Mouse (Mus musculus): ENCODE data around the gene Msrb2. TPM values are rescaled to one million over a fixed set of nuclear protein-coding genes. Genes with fewer than 3 reads are reported as not detected.

Gene Msrb2
- polyA plus RNA-seq, 1 experiment from 2014 or later: 22.7 TPM

DNA sequence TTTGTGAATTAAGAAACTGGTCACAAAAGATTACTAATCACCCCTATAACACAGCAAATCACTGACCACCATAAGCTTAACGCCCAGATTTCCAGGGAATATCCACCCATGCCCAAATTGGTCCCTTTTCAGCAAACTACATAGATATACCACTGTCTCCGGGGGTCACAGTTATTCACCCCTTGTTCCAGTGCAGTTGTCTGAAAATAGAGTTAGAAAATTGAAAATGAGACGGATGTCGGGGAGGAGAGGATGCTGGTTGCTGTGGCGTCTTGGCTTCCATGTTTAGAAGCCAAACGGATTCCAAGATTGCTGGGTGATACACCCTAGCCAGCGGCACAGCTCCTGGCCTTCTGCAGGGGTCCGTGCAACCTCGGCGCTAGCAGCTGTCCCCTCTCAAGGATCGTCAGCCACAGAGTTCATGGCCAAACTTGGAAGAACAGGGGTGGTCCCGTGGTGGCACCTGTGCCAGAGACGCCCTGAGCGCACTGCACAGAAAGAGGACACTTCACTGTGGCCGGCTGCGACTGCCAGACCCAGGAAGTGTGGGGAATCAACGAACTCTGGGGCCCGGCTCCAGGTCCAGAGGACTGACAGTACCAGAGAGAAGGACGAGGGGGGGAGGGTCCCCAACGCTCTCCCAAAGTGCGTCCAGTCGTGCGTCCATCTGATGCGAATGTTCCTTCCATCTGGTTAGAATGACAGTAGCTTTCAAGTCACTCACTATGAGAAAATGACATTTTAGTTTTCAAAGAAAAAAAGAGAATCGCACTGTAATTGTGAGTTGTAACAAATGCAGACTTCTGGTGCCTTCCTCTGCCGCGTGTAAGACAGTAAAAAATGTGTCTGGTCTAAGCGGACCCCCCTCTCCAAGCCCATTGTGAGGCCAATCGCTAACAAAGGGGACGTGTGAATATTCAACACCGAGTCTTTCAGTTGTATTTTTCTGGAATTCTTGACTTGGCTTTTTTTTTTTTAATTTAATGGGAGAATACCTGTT lies 58.8 kb downstream of the Msrb2 start:
- no peaks in the 10 kb centered on the region for H3K36me3 ChIP-seq (ENCODE audit: control insufficient read depth, insufficient read depth, low read length)
- H3K27me3 ChIP-seq (ENCODE audit: control insufficient read depth, insufficient read depth, low read length): peaks cover 47% of the 10 kb centered on the region
- no peaks in the 10 kb centered on the region for H3K4me1 ChIP-seq (ENCODE audit: control insufficient read depth, insufficient read depth, low read length)
- H3K27ac ChIP-seq (ENCODE audit: low read length): no peak overlapping the region
- no peak overlapping the region for H3K4me3 ChIP-seq (ENCODE audit: low read depth, low read length)
- 5% methylated on average over 31 of the region's 31 CpGs for WGBS
- no peaks in the 10 kb centered on the region for H3K9me3 ChIP-seq (ENCODE audit: control insufficient read depth, low read depth, low read length)
- H3K4me2 ChIP-seq (replicated peaks; ENCODE audit: low read depth, low read length): no peak overlapping the region
- H3K9ac ChIP-seq (replicated peaks; ENCODE audit: low read depth, low read length): no peak overlapping the region
- ATAC-seq (ENCODE audit: insufficient number of reproducible peaks, insufficient read depth, low FRiP score, low read depth): no peak

DNA sequence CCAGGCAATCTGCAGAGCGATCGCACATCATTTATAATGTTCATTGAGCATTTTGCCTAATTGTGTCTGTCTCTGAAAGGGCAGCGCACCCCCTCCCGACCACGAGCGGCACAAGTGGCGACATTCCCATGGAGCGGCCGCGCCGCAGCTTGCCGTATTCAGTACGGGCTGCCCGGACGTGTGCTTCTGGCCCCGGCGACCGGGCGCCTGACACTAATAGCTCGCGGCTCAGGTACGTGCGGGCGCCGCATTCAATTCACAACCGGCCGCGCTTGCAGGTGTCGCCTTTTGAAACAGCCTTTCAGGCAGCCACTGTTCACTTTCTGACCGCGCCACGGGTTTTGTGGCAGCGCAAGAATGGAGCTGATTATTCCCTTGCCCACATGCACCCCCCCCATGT lies 59.5 kb downstream of the Msrb2 start:
- no peaks in the 10 kb centered on the region for H3K9me3 ChIP-seq (ENCODE audit: control insufficient read depth, low read depth, low read length)
- no peaks in the 10 kb centered on the region for H3K4me1 ChIP-seq (ENCODE audit: control insufficient read depth, insufficient read depth, low read length)
- no peak overlapping the region for H3K9ac ChIP-seq (replicated peaks; ENCODE audit: low read depth, low read length)
- H3K4me2 ChIP-seq (replicated peaks; ENCODE audit: low read depth, low read length): no peak overlapping the region
- H3K27ac ChIP-seq (ENCODE audit: low read length): no peak overlapping the region
- no peak for ATAC-seq (ENCODE audit: insufficient number of reproducible peaks, insufficient read depth, low FRiP score, low read depth)
- peak overlapping the region; percentile 5; the same call in 1 of the 2 replicates for H3K4me3 ChIP-seq (ENCODE audit: low read depth, low read length)
- peaks cover 47% of the 10 kb centered on the region for H3K27me3 ChIP-seq (ENCODE audit: control insufficient read depth, insufficient read depth, low read length)
- WGBS: 1% methylated on average over 33 of the region's 33 CpGs
- H3K36me3 ChIP-seq (ENCODE audit: control insufficient read depth, insufficient read depth, low read length): no peaks in the 10 kb centered on the region

DNA sequence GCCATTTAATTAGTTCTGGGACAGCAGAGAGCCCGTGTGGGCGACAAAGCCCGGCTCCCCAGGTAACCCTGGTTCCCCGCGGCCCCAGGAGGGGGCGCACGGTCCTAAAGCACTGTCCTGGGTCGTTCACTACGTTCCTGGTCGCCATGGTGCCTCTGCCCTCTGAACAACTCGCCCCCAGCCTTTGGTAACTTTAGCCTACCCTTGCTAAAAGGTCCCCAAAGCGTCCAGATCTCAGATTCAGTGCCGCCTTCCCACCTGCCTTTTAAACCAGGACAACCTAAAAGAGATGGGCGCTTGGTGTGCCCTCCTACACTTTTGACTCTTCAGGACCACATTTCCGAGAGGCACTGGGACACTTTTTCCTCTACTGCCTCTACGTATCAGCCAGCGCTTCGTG lies 59.9 kb downstream of the Msrb2 start:
- Histone ChIP-seq H3K9ac (replicated peaks; ENCODE audit: low read depth, low read length) (no peak overlapping the region), H3K9me3 (ENCODE audit: control insufficient read depth, low read depth, low read length) (no peaks in the 10 kb centered on the region), H3K4me2 (replicated peaks; ENCODE audit: low read depth, low read length) (no peak overlapping the region), H3K36me3 (ENCODE audit: control insufficient read depth, insufficient read depth, low read length) (no peaks in the 10 kb centered on the region), H3K27me3 (ENCODE audit: control insufficient read depth, insufficient read depth, low read length) (peaks cover 47% of the 10 kb centered on the region), H3K4me1 (ENCODE audit: control insufficient read depth, insufficient read depth, low read length) (no peaks in the 10 kb centered on the region), H3K27ac (ENCODE audit: low read length) (no peak overlapping the region), H3K4me3 (ENCODE audit: low read depth, low read length) (0 out of 2 replicates have a peak overlapping the region, but pooled peaks have one; percentile 5)
- WGBS: 1% methylated on average over 18 of the region's 18 CpGs
- ATAC-seq (ENCODE audit: insufficient number of reproducible peaks, insufficient read depth, low FRiP score, low read depth): no peak

DNA sequence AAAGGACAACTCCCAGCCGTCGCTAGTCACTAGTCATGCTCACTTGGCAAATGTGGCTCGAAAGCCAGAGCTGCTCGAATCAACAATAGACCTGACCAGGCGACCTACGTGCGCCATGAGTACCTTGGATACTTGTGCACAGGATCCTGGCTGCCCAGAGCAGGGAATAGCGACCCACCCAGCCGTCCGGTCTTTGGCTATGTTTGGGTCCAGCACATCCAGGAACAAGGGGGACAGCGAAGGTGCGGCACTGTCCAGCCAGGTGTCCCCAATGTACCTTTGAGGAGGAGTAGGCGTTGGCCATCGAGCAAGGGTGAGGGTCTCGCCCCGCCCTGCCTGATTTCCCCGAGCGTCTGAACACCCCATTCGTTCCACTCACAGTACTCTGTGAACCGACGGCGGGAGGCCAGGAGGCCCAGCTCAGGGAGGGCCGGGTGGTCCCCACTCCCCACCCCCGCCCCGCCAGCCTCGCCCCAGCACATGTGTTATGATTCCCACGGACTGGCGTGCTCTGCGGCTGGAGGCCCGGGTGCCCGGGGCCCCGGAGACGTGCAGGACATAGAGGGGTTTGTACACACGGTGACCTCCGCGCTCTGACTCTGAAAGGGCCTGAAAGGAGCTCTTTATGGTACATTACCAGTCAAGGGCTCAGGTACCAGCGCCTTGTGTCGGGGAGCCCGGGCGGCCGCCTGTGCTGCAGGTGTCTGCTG lies 60.5 kb downstream of the Msrb2 start:
- H3K4me2 ChIP-seq (replicated peaks; ENCODE audit: low read depth, low read length): no peak overlapping the region
- H3K4me3 ChIP-seq (ENCODE audit: low read depth, low read length): no peak overlapping the region
- WGBS: 4% methylated on average over 41 of the region's 41 CpGs
- peak; percentile 66 for ATAC-seq (ENCODE audit: insufficient number of reproducible peaks, insufficient read depth, low FRiP score, low read depth)
- no peak overlapping the region; the same call in 1 of the 2 replicates for H3K27ac ChIP-seq (ENCODE audit: low read length)
- H3K36me3 ChIP-seq (ENCODE audit: control insufficient read depth, insufficient read depth, low read length): no peaks in the 10 kb centered on the region
- no peaks in the 10 kb centered on the region for H3K9me3 ChIP-seq (ENCODE audit: control insufficient read depth, low read depth, low read length)
- no peaks in the 10 kb centered on the region for H3K4me1 ChIP-seq (ENCODE audit: control insufficient read depth, insufficient read depth, low read length)
- H3K27me3 ChIP-seq (ENCODE audit: control insufficient read depth, insufficient read depth, low read length): peaks cover 47% of the 10 kb centered on the region
- no peak overlapping the region for H3K9ac ChIP-seq (replicated peaks; ENCODE audit: low read depth, low read length)

DNA sequence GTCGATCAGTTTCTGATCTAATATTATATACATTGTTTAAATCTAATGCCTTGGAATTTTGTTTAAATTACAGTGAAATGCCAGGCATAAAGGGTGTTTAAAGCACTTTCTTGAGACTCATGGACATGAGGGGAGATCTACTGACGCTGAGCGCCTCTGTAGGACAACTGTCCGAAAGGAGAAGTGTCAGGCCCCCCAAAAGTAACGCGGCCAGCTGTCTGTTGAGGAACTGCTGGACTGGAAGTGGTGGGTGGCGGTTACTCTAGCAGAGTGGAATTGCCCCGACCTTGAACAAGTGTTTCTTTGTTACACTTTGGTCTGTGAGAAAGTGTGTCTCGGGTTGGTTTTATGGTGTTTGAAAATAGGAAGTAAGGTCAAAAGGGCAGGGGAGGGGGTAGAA lies 73.1 kb downstream of the Msrb2 start:
- peaks cover 69% of the 10 kb centered on the region for H3K27me3 ChIP-seq (ENCODE audit: control insufficient read depth, insufficient read depth, low read length)
- H3K36me3 ChIP-seq (ENCODE audit: control insufficient read depth, insufficient read depth, low read length): no peaks in the 10 kb centered on the region
- 3% methylated on average over 9 of the region's 9 CpGs for WGBS

More for the DNA sequence above, 73.1 kb downstream of the Msrb2 start:
- no peak overlapping the region for H3K27ac ChIP-seq (ENCODE audit: low read length)
- H3K4me3 ChIP-seq (ENCODE audit: low read depth, low read length): no peak overlapping the region
- ATAC-seq (ENCODE audit: insufficient number of reproducible peaks, insufficient read depth, low FRiP score, low read depth): no peak
- 0 out of 2 replicates have a peak, but pooled peaks cover 10% of the 10 kb centered on the region for H3K4me1 ChIP-seq (ENCODE audit: control insufficient read depth, insufficient read depth, low read length)
- no peaks in the 10 kb centered on the region for H3K9me3 ChIP-seq (ENCODE audit: control insufficient read depth, low read depth, low read length)
- H3K9ac ChIP-seq (replicated peaks; ENCODE audit: low read depth, low read length): no peak overlapping the region
- H3K4me2 ChIP-seq (replicated peaks; ENCODE audit: low read depth, low read length): no peak overlapping the region

Other genes with a start within 250 kb of the Msrb2 start
- gene Armc3, start 172.1 kb upstream of the Msrb2 start, polyA plus RNA-seq (2014; fragmentation: Nextera tagmentation; extraction: Ambion mirVana): 0.23 and 0.28 TPM in 2 replicates
- gene Ptf1a, start 74.2 kb downstream of the Msrb2 start, polyA plus RNA-seq (2014; fragmentation: Nextera tagmentation; extraction: Ambion mirVana): 5.5 TPM in 1 of 2 replicates, not detected in the other
- not detected in 2 replicates for gene 4921504E06Rik, start 182.5 kb downstream of the Msrb2 start, polyA plus RNA-seq (2014; fragmentation: Nextera tagmentation; extraction: Ambion mirVana)